Mouse (Mus musculus): Measurements from ENCODE around the gene Nr2c1.

GRCm38 (mm10) chr10:94211725-94212124, 63.9 kb downstream of the Nr2c1 start:
- TF ChIP-seq CTCF (IDR thresholded peaks at IDR 0.05; ENCODE audit: low read depth, low read length): no peak
- TF ChIP-seq TAL1 (conservative IDR thresholded peaks at IDR 0.05; ENCODE audit: low read depth, low read length): no peak

All from G1E (cell line).